ENCODE assay signal across 22 mouse cellular contexts in the genomic region with DNA sequence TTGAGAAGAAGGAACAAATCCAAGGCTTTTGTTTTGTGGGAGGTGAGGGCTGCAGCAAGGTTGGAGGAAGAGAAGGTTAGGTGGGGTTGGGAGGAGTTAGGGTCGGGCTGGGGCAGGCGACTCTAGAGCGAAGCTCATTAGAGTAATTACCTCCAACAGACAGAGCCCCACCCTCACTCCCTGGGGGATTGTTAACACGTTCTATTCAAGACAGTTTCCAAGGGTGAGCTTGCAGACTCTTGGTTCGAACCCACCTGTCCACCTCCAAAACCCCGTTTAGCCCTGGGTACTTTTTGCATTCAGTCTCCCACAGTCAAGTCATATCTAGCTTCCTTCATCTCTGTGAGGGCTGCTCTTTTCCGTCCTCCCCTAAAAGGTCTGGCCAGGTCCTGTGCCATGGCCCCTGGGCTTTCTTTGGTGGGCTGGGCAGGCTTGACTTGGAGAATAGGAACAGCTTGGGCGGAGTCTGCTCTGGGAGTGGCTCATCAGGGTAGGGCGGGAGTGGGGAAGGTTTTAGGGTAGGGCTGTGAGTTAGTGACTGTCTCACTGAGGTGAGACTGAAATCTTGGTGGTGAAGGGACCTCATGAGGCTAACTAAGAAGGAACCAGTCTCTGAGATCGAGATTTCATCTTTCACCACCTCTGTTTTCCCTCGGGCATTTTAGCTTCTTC. TPM values are rescaled to one million over a fixed set of nuclear protein-coding genes. Genes with fewer than 3 reads are reported as not detected.
A peak's percentile ranks its signal among the peaks of the same experiment; 100 is the strongest.
DNase-seq lines count a peak whose midpoint lies in the region; ATAC-seq and TF ChIP-seq lines count a peak whose summit lies in the region.
"Had no signal": no experiment of that assay in that cellular context is flagged by ENCODE, and none has a peak within 500 bp of the region (broad histone marks: within the 10 kb centered on the region; RNA-seq: fewer than 3 reads in every experiment).

No protein-coding gene starts in this region.

- H3K4me2 ChIP-seq in limb, embryonic 12.5 days = 0 out of 2 replicates have a peak overlapping the region, but pooled peaks have one; percentile 4
- no peak overlapping the region for H3K4me2 ChIP-seq in stomach, embryonic 15.5 days
- no peak overlapping the region for H3K4me2 ChIP-seq in lung, postnatal 0 days (replicated peaks; ENCODE audit: low read depth, low read length)
- H3K4me2 ChIP-seq: forebrain, embryonic 15.5 days; limb, embryonic 13.5 days; midbrain, embryonic 12.5 days had no signal

- 11% methylated on average over 11 of the region's 11 CpGs for WGBS in limb, embryonic 12.5 days
- 7% methylated on average over 11 of the region's 11 CpGs for WGBS in limb, embryonic 10.5 days
- 14% methylated on average over 11 of the region's 11 CpGs for WGBS in embryonic facial prominence, embryonic 10.5 days
- WGBS in stomach, embryonic 15.5 days = 25% methylated on average over 11 of the region's 11 CpGs
- 27% methylated on average over 11 of the region's 11 CpGs for WGBS in lung, postnatal 0 days

- no peak overlapping the region for H3K4me3 ChIP-seq in limb, embryonic 12.5 days (replicated peaks)
- H3K4me3 ChIP-seq in limb, embryonic 10.5 days = no peak overlapping the region
- peak overlapping the region; percentile 14 for H3K4me3 ChIP-seq in embryonic facial prominence, embryonic 10.5 days
- no peak overlapping the region for H3K4me3 ChIP-seq in stomach, embryonic 15.5 days (replicated peaks)
- H3K4me3 ChIP-seq in lung, postnatal 0 days (ENCODE audit: low read depth, low read length) = no peak overlapping the region
- H3K4me3 ChIP-seq: forebrain, embryonic 15.5 days; limb, embryonic 13.5 days; midbrain, embryonic 12.5 days had no signal

- H3K9me3 ChIP-seq in limb, embryonic 12.5 days = no peaks in the 10 kb centered on the region
- H3K9me3 ChIP-seq in limb, embryonic 10.5 days (replicated peaks) = no peaks in the 10 kb centered on the region
- H3K9me3 ChIP-seq in embryonic facial prominence, embryonic 10.5 days = no peaks in the 10 kb centered on the region
- no peaks in the 10 kb centered on the region for H3K9me3 ChIP-seq in stomach, embryonic 15.5 days
- no peaks in the 10 kb centered on the region for H3K9me3 ChIP-seq in lung, postnatal 0 days (ENCODE audit: low read length)
- H3K9me3 ChIP-seq: forebrain, embryonic 15.5 days; limb, embryonic 13.5 days; midbrain, embryonic 12.5 days had no signal

- no peaks in the 10 kb centered on the region for H3K36me3 ChIP-seq in limb, embryonic 12.5 days
- no peaks in the 10 kb centered on the region for H3K36me3 ChIP-seq in limb, embryonic 10.5 days
- H3K36me3 ChIP-seq in embryonic facial prominence, embryonic 10.5 days (replicated peaks) = no peaks in the 10 kb centered on the region
- H3K36me3 ChIP-seq in stomach, embryonic 15.5 days = no peaks in the 10 kb centered on the region
- H3K36me3 ChIP-seq in lung, postnatal 0 days (ENCODE audit: insufficient read depth, low read length) = no peaks in the 10 kb centered on the region
- H3K36me3 ChIP-seq: forebrain, embryonic 15.5 days; limb, embryonic 13.5 days; midbrain, embryonic 12.5 days had no signal

- H3K27ac ChIP-seq in limb, embryonic 12.5 days = no peak overlapping the region
- no peak overlapping the region for H3K27ac ChIP-seq in limb, embryonic 10.5 days
- no peak overlapping the region for H3K27ac ChIP-seq in embryonic facial prominence, embryonic 10.5 days (replicated peaks)
- peak overlapping the region; percentile 58 for H3K27ac ChIP-seq in stomach, embryonic 15.5 days
- no peak overlapping the region for H3K27ac ChIP-seq in lung, postnatal 0 days (ENCODE audit: low read length)
- H3K27ac ChIP-seq: forebrain, embryonic 15.5 days; limb, embryonic 13.5 days; midbrain, embryonic 12.5 days had no signal

- TF ChIP-seq CTCF in lung, postnatal 0 days (IDR thresholded peaks at IDR 0.05) = no peak

- no peak for ATAC-seq in limb, embryonic 12.5 days (ENCODE audit: insufficient number of reproducible peaks, insufficient read depth, low FRiP score, low TSS enrichment, low read depth)
- no peak for ATAC-seq in stomach, embryonic 15.5 days (ENCODE audit: insufficient read depth, low FRiP score, low read depth)
- ATAC-seq in lung, postnatal 0 days = no peak
- ATAC-seq: forebrain, embryonic 15.5 days had no signal

- peaks cover 51% of the 10 kb centered on the region for H3K27me3 ChIP-seq in limb, embryonic 12.5 days
- peaks cover 51% of the 10 kb centered on the region for H3K27me3 ChIP-seq in limb, embryonic 10.5 days (ENCODE audit: low read depth, poor library complexity, severe bottlenecking)
- H3K27me3 ChIP-seq in embryonic facial prominence, embryonic 10.5 days (replicated peaks; ENCODE audit: low read depth, poor library complexity, severe bottlenecking) = peaks cover 60% of the 10 kb centered on the region
- H3K27me3 ChIP-seq in stomach, embryonic 15.5 days (replicated peaks) = peaks cover 21% of the 10 kb centered on the region; the same call in 1 of the 2 replicates
- H3K27me3 ChIP-seq in lung, postnatal 0 days (replicated peaks; ENCODE audit: insufficient read depth, low read length) = peaks cover 16% of the 10 kb centered on the region

- DNase-seq in limb, embryonic 10.5 days (ENCODE audit: low spot score) = no peak
- DNase-seq in spleen, postnatal 36 days (ENCODE audit: low spot score in 2 of 2) = peak; percentile 30 to 47
- DNase-seq in spleen, postnatal 10 days (ENCODE audit: low spot score in 2 of 2) = no peak
- no peak for DNase-seq in embryonic facial prominence, embryonic 10.5 days (ENCODE audit: low spot score)
- no peak for DNase-seq in kidney, postnatal 36 days
- no peak for DNase-seq in lung, postnatal 0 days (ENCODE audit: low spot score)
- DNase-seq: adrenal gland, postnatal 36 days; cerebellum, adult 11-12 months; cerebellum, postnatal 14 days; embryo, embryonic 11 days; gastrocnemius, postnatal 14 days; heart, adult 18-20 months; heart, postnatal 36 days; kidney, adult 11 months; lung, adult 18-20 months; right cerebral cortex, postnatal 14 days; thymus, postnatal 14 days had no signal

- no peak for TF ChIP-seq EP300 in lung, postnatal 0 days (IDR thresholded peaks at IDR 0.05)

- peaks cover 70% of the 10 kb centered on the region for H3K4me1 ChIP-seq in limb, embryonic 12.5 days (replicated peaks)
- H3K4me1 ChIP-seq in limb, embryonic 10.5 days = peaks cover 89% of the 10 kb centered on the region
- peaks cover 98% of the 10 kb centered on the region for H3K4me1 ChIP-seq in embryonic facial prominence, embryonic 10.5 days
- peaks cover 20% of the 10 kb centered on the region for H3K4me1 ChIP-seq in stomach, embryonic 15.5 days
- H3K4me1 ChIP-seq in lung, postnatal 0 days (ENCODE audit: insufficient read depth, low read depth, low read length) = peaks cover 6% of the 10 kb centered on the region; the same call in 1 of the 2 replicates

- H3K9ac ChIP-seq in limb, embryonic 12.5 days (replicated peaks) = no peak overlapping the region
- H3K9ac ChIP-seq in stomach, embryonic 15.5 days = no peak overlapping the region
- no peak overlapping the region for H3K9ac ChIP-seq in lung, postnatal 0 days (replicated peaks; ENCODE audit: low read depth)
- H3K9ac ChIP-seq: forebrain, embryonic 15.5 days; limb, embryonic 13.5 days; midbrain, embryonic 12.5 days had no signal

RNA-seq across cellular contexts. Expression of a gene that starts 2.8 kb away (rescaled TPM):
- 11.2 and 13.3 TPM in 2 replicates for polyA plus RNA-seq in limb, embryonic 12.5 days (2016; fragmentation: Nextera tagmentation; extraction: Ambion mirVana)
- 22.1 and 22.8 TPM in 2 replicates for polyA plus RNA-seq in limb, embryonic 10.5 days (2016; fragmentation: Nextera tagmentation; extraction: Ambion mirVana)
- 22.1 and 22.7 TPM in 2 replicates for polyA plus RNA-seq in embryonic facial prominence, embryonic 10.5 days (2016; fragmentation: Nextera tagmentation; extraction: Ambion mirVana)
- polyA plus RNA-seq in stomach, embryonic 15.5 days (2015; fragmentation: Nextera tagmentation; extraction: Ambion mirVana) = 8.2 and 9.3 TPM in 2 replicates
- 5.0 and 6.5 TPM in 2 replicates for polyA plus RNA-seq in lung, postnatal 0 days (2015; fragmentation: Nextera tagmentation; extraction: Ambion mirVana)

RNA-seq across cellular contexts. Expression of a gene that starts 26.7 kb away (rescaled TPM):
- polyA plus RNA-seq in limb, embryonic 12.5 days (2016; fragmentation: Nextera tagmentation; extraction: Ambion mirVana) = 0.31 and 0.44 TPM in 2 replicates
- polyA plus RNA-seq in limb, embryonic 10.5 days (2016; fragmentation: Nextera tagmentation; extraction: Ambion mirVana) = 0.28 and 0.30 TPM in 2 replicates
- polyA plus RNA-seq in embryonic facial prominence, embryonic 10.5 days (2016; fragmentation: Nextera tagmentation; extraction: Ambion mirVana) = 0.16 and 0.29 TPM in 2 replicates
- polyA plus RNA-seq in stomach, embryonic 15.5 days (2015; fragmentation: Nextera tagmentation; extraction: Ambion mirVana) = 0.46 and 0.53 TPM in 2 replicates
- polyA plus RNA-seq in lung, postnatal 0 days (2015; fragmentation: Nextera tagmentation; extraction: Ambion mirVana) = 0.67 and 2.2 TPM in 2 replicates

RNA-seq across cellular contexts. Expression of a gene that starts 29.4 kb away (rescaled TPM):
- 45.1 and 50.5 TPM in 2 replicates for polyA plus RNA-seq in limb, embryonic 12.5 days (2016; fragmentation: Nextera tagmentation; extraction: Ambion mirVana)
- 33.5 and 36.6 TPM in 2 replicates for polyA plus RNA-seq in limb, embryonic 10.5 days (2016; fragmentation: Nextera tagmentation; extraction: Ambion mirVana)
- polyA plus RNA-seq in embryonic facial prominence, embryonic 10.5 days (2016; fragmentation: Nextera tagmentation; extraction: Ambion mirVana) = 29.5 and 29.7 TPM in 2 replicates
- 48.3 and 53.4 TPM in 2 replicates for polyA plus RNA-seq in stomach, embryonic 15.5 days (2015; fragmentation: Nextera tagmentation; extraction: Ambion mirVana)
- polyA plus RNA-seq in lung, postnatal 0 days (2015; fragmentation: Nextera tagmentation; extraction: Ambion mirVana) = 30.0 and 31.2 TPM in 2 replicates

Comparison
In these comparisons a context has a peak if more than half of its experiments do, and no peak if none do; other contexts are left out.
1. DNase-seq: peak in spleen, postnatal 36 days (2 of 2); none in limb, embryonic 10.5 days (single experiment), spleen, postnatal 10 days (0 of 2), embryonic facial prominence, embryonic 10.5 days (single experiment), kidney, postnatal 36 days (0 of 2) and lung, postnatal 0 days (single experiment).